Mouse (Mus musculus) forebrain, postnatal 0 days (tissue): ENCODE measurements around the gene Lyzl4. TPM values are rescaled to one million over a fixed set of nuclear protein-coding genes. Genes with fewer than 3 reads are reported as not detected.
A peak's percentile ranks its signal among the peaks of the same experiment; 100 is the strongest.

ENCODE experiments used
- ATAC-seq: fragments of 200-750 bp; cut with Nextera tagmentation; 2 replicates; pipeline ENCODE4 v1.8.0; 2017; ENCODE audit warnings: mild to moderate bottlenecking, moderate library complexity
- DNase-seq: peaks from one replicate; pipeline ENCODE4 v3.0.0-alpha.2; 2015
- H3K27ac ChIP-seq: fragments of 300-500 bp; sonication (generic); 2 replicates; pipeline ENCODE4 v1.5.1; 2014; ENCODE audit warnings: low read depth, mild to moderate bottlenecking, antibody characterized with exemption, low read length, moderate library complexity, mixed read lengths
- H3K27me3 ChIP-seq: fragments of 300-500 bp; sonication (generic); 2 replicates; pipeline ENCODE4 v1.6.1; 2014; ENCODE audit warnings: mild to moderate bottlenecking, low read length, mixed read lengths; ENCODE audit not compliant: insufficient read depth
- H3K36me3 ChIP-seq: fragments of 300-500 bp; sonication (generic); 2 replicates; pipeline ENCODE4 v1.6.1; 2014; ENCODE audit warnings: mild to moderate bottlenecking, moderate library complexity; ENCODE audit not compliant: insufficient read depth
- H3K4me1 ChIP-seq: fragments of 300-500 bp; sonication (generic); 2 replicates; pipeline ENCODE4 v1.6.1; 2014; ENCODE audit warnings: antibody characterized with exemption; ENCODE audit not compliant: insufficient read depth
- H3K4me2 ChIP-seq: fragments of 300-500 bp; sonication (generic); 2 replicates; pipeline ENCODE4 v1.6.1; 2014; ENCODE audit warnings: low read depth, mild to moderate bottlenecking, moderate library complexity
- H3K4me3 ChIP-seq: fragments of 300-500 bp; sonication (generic); 2 replicates; pipeline ENCODE4 v1.5.1; 2014; ENCODE audit warnings: low read depth, low read length, mixed read lengths
- H3K9ac ChIP-seq: fragments of 300-500 bp; sonication (generic); 2 replicates; pipeline ENCODE4 v1.6.1; 2014; ENCODE audit warnings: mild to moderate bottlenecking
- H3K9me3 ChIP-seq: fragments of 300-500 bp; sonication (generic); 2 replicates; pipeline ENCODE4 v1.6.1; 2016; ENCODE audit warnings: low read length
- CTCF ChIP-seq: sonication (generic); IDR thresholded peaks from 2 replicates; pipeline ENCODE4 v1.5.1; 2016; ENCODE audit warnings: antibody characterized with exemption, control low read depth, low read depth
- WGBS: fragments of 180-500 bp; shearing (Covaris S2); extraction: QIAGEN DNeasy Blood & Tissue Kit; methylation state at CpG from one replicate; pipeline ENCODE4 v1.1.7; 2014; 5-methylcytosine and 5-hydroxymethylcytosine counted together
- polyA plus RNA-seq: library from polyadenylated mRNA; unstranded; fragments of >200 nt; fragmentation: Nextera tagmentation; extraction: Ambion mirVana; gene quantifications from 2 replicates; pipeline ENCODE4 v1.2.1, GENCODE M21; 2015
- total RNA-seq: library from RNA; depleted of rRNA; stranded (reverse); fragments of >200 nt; gene quantifications from 2 replicates; pipeline ENCODE4 v1.2.3, GENCODE M21; 2014

Gene Lyzl4
- total and polyA plus RNA-seq, 2 experiments from 2014 or later, result not detected

GRCm38 (mm10) chr9:121623235-121623634 is 18.7 kb downstream of the Lyzl4 start:
- Histone ChIP-seq H3K9ac (no peak overlapping the region), H3K9me3 (no peaks in the 10 kb centered on the region), H3K36me3 (no peaks in the 10 kb centered on the region), H3K4me1 (no peaks in the 10 kb centered on the region), H3K27me3 (no peaks in the 10 kb centered on the region), H3K4me3 (no peak overlapping the region), H3K27ac (no peak overlapping the region), H3K4me2 (no peak overlapping the region)
- TF ChIP-seq CTCF, result no peak
- DNase-seq (no peak), ATAC-seq (no peak)
- 89% methylated on average over 4 of the region's 4 CpGs for WGBS

DNA sequence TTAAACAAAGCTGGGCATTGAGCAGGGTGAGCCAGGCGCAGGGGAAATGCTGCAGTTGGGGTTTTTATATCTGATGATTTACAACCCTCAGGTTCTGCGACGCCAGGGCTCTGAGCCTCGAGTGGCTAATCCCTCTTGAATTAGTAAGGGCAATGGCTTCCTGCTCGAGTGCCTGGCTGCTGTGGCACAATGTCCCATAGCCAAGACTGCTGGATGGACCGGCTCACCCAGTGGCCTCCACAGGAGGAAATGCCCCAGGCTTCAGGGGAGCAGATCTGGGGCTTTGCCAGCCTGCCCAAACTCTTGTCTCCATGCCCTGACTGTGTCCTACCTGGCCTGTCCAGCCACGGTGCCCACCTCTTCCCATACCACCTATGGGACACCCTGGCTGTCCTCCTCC is 22.5 kb downstream of the Lyzl4 start:
- no peaks in the 10 kb centered on the region for H3K27me3 ChIP-seq
- H3K4me1 ChIP-seq, result no peaks in the 10 kb centered on the region
- H3K9ac ChIP-seq, result no peak overlapping the region
- WGBS, result 44% methylated on average over 7 of the region's 7 CpGs
- H3K36me3 ChIP-seq, result peaks cover 3% of the 10 kb centered on the region; the same call in 1 of the 2 replicates
- no peak overlapping the region for H3K4me3 ChIP-seq
- DNase-seq (no peak), ATAC-seq (no peak)
- H3K9me3 ChIP-seq, result no peaks in the 10 kb centered on the region
- H3K4me2 ChIP-seq, result no peak overlapping the region
- no peak for TF ChIP-seq CTCF
- no peak overlapping the region for H3K27ac ChIP-seq

GRCm38 (mm10) chr9:121616471-121616870 is 25.4 kb downstream of the Lyzl4 start:
- no peak for ATAC-seq
- H3K4me1 ChIP-seq, result no peaks in the 10 kb centered on the region
- 61% methylated on average over 3 of the region's 3 CpGs for WGBS
- DNase-seq, result no peak
- no peak overlapping the region for H3K4me2 ChIP-seq
- H3K9ac ChIP-seq, result no peak overlapping the region
- TF ChIP-seq CTCF, result 0 out of 2 replicates have a peak, but pooled peaks have one; percentile 21
- no peaks in the 10 kb centered on the region for H3K27me3 ChIP-seq
- H3K9me3 ChIP-seq, result no peaks in the 10 kb centered on the region
- peaks cover 4% of the 10 kb centered on the region; the same call in 1 of the 2 replicates for H3K36me3 ChIP-seq
- H3K27ac ChIP-seq, result no peak overlapping the region
- H3K4me3 ChIP-seq, result no peak overlapping the region

GRCm38 (mm10) chr9:121614241-121614757 is 27.6 kb downstream of the Lyzl4 start:
- H3K4me2 ChIP-seq, result no peak overlapping the region
- no peak overlapping the region for H3K9ac ChIP-seq
- no peak for DNase-seq
- H3K27me3 ChIP-seq, result no peaks in the 10 kb centered on the region
- H3K36me3 ChIP-seq, result peaks cover 4% of the 10 kb centered on the region; the same call in 1 of the 2 replicates
- no peaks in the 10 kb centered on the region for H3K9me3 ChIP-seq
- no peaks in the 10 kb centered on the region for H3K4me1 ChIP-seq
- no peak for ATAC-seq
- no peak for TF ChIP-seq CTCF
- no peak overlapping the region for H3K4me3 ChIP-seq
- H3K27ac ChIP-seq, result no peak overlapping the region

DNA sequence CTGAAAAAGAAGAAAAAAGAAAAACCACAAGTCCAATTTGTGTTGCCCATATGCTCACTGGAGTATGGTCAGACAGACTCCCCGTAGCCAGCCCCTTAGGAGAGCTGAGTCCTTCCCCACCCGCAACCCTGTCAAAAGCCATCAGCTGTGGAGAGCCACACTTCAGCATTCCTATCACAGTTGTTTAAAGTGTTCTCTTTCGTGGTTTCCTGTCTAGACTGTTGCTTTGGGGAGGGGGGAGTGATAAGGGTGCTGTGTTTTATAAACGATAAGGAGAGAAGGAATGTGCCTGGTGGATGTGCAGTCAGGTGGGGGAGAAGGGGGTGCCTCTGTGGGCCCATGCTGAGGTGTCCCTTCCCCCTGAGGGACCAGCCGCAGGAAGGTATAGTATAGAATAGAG is 28.7 kb downstream of the Lyzl4 start:
- Histone ChIP-seq H3K4me3 (no peak overlapping the region), H3K27me3 (no peaks in the 10 kb centered on the region), H3K9me3 (no peaks in the 10 kb centered on the region), H3K36me3 (peaks cover 4% of the 10 kb centered on the region; the same call in 1 of the 2 replicates), H3K9ac (no peak overlapping the region), H3K27ac (no peak overlapping the region), H3K4me1 (no peaks in the 10 kb centered on the region), H3K4me2 (no peak overlapping the region)
- WGBS, result 73% methylated on average over 5 of the region's 5 CpGs
- TF ChIP-seq CTCF, result no peak
- ATAC-seq (no peak), DNase-seq (no peak)

- DNase-seq (no peak), ATAC-seq (no peak)
- no peak overlapping the region for H3K4me3 ChIP-seq
- no peaks in the 10 kb centered on the region for H3K27me3 ChIP-seq
- H3K9me3 ChIP-seq, result no peaks in the 10 kb centered on the region
- 60% methylated on average over 6 of the region's 6 CpGs for WGBS
- no peak overlapping the region for H3K9ac ChIP-seq
- no peak overlapping the region for H3K4me2 ChIP-seq
- TF ChIP-seq CTCF, result no peak
- no peaks in the 10 kb centered on the region for H3K4me1 ChIP-seq
- no peaks in the 10 kb centered on the region; the same call in 1 of the 2 replicates for H3K36me3 ChIP-seq
- H3K27ac ChIP-seq, result no peak overlapping the region
These were observed 32.5 kb downstream of the Lyzl4 start for GRCm38 (mm10) chr9:121609381-121609780.

GRCm38 (mm10) chr9:121606498-121607096 is 35.3 kb downstream of the Lyzl4 start:
- Histone ChIP-seq H3K4me2 (no peak overlapping the region), H3K4me3 (no peak overlapping the region), H3K9ac (no peak overlapping the region), H3K27ac (no peak overlapping the region), H3K9me3 (no peaks in the 10 kb centered on the region), H3K36me3 (no peaks in the 10 kb centered on the region), H3K4me1 (no peaks in the 10 kb centered on the region), H3K27me3 (no peaks in the 10 kb centered on the region)
- no peak for TF ChIP-seq CTCF
- WGBS, result 48% methylated on average over 1 of the region's 1 CpGs
- ATAC-seq (no peak), DNase-seq (no peak)
